Mouse (Mus musculus): ENCODE measurements around the gene Fkbp2. TPM values are rescaled to one million over a fixed set of nuclear protein-coding genes. Genes with fewer than 3 reads are reported as not detected.

Fkbp2 gene
- polyA plus RNA-seq, 1 experiment from 2014 or later = 192 TPM

DNA sequence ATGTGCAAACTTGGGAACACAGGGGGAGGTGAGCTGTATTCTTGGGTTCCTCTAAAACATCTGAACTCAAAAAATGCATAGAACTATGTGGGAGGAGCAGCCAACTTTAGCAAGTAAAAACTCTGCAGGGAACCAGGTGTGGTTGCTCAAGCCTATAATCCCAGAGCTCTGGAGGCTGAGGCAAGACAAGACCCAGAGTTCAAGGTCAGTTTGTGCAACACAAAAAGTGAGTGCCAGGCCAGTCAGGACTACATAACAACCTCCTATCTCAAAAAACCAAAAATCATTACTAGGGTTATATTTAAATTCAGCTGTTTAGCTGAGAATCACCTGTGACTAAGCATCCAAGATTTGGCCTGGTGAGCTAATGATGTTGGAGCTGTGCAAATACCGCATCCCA, 48.3 kb downstream of the Fkbp2 start:
- H3K27me3 ChIP-seq (replicated peaks; ENCODE audit: control insufficient read depth, insufficient read depth, low read length) = peaks cover 53% of the 10 kb centered on the region
- no peaks in the 10 kb centered on the region for H3K9me3 ChIP-seq (ENCODE audit: control insufficient read depth, low read length)
- no peak overlapping the region for H3K9ac ChIP-seq (ENCODE audit: low read depth, low read length)
- no peak for ATAC-seq
- WGBS = 57% methylated on average over 1 of the region's 1 CpGs
- H3K36me3 ChIP-seq (ENCODE audit: control insufficient read depth, insufficient read depth, low read length) = no peaks in the 10 kb centered on the region
- H3K27ac ChIP-seq (ENCODE audit: low read depth, low read length) = no peak overlapping the region
- H3K4me3 ChIP-seq (ENCODE audit: low read length) = no peak overlapping the region
- peaks cover 14% of the 10 kb centered on the region for H3K4me1 ChIP-seq (ENCODE audit: control insufficient read depth, insufficient read depth, low read depth, low read length)
- no peak overlapping the region for H3K4me2 ChIP-seq (ENCODE audit: low read length)

DNA sequence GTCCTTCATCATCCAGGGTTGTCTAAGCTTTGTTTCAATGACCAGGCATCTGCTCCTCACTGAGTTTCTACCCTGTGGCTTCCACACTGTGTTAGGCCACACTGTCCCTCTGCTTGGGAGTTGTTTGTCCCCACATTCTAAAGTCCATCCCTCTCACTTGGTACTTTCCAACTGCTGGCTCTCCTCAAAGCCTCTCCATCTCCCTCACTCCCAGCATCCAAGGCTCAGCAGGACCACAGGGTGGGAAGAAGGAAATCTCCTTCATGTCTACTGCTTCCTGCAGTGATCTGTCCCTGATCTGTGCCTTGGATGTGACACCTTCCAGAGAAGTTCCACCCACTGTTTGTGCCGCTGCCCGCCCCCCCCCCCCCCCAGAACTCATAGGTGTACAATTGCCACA, 49.3 kb downstream of the Fkbp2 start:
- no peak overlapping the region for H3K4me2 ChIP-seq (ENCODE audit: low read length)
- no peaks in the 10 kb centered on the region for H3K9me3 ChIP-seq (ENCODE audit: control insufficient read depth, low read length)
- peaks cover 56% of the 10 kb centered on the region for H3K27me3 ChIP-seq (replicated peaks; ENCODE audit: control insufficient read depth, insufficient read depth, low read length)
- WGBS = 0% methylated on average over 2 of the region's 2 CpGs
- no peak overlapping the region for H3K4me3 ChIP-seq (ENCODE audit: low read length)
- H3K9ac ChIP-seq (ENCODE audit: low read depth, low read length) = no peak overlapping the region
- H3K27ac ChIP-seq (ENCODE audit: low read depth, low read length) = no peak overlapping the region
- no peak for ATAC-seq
- H3K36me3 ChIP-seq (ENCODE audit: control insufficient read depth, insufficient read depth, low read length) = no peaks in the 10 kb centered on the region
- peaks cover 18% of the 10 kb centered on the region for H3K4me1 ChIP-seq (ENCODE audit: control insufficient read depth, insufficient read depth, low read depth, low read length)

- Histone ChIP-seq H3K9me3 (ENCODE audit: control insufficient read depth, low read length) (no peaks in the 10 kb centered on the region), H3K4me3 (ENCODE audit: low read length) (no peak overlapping the region), H3K27me3 (replicated peaks; ENCODE audit: control insufficient read depth, insufficient read depth, low read length) (peaks cover 73% of the 10 kb centered on the region), H3K9ac (ENCODE audit: low read depth, low read length) (no peak overlapping the region), H3K4me2 (ENCODE audit: low read length) (no peak overlapping the region), H3K4me1 (ENCODE audit: control insufficient read depth, insufficient read depth, low read depth, low read length) (peaks cover 13% of the 10 kb centered on the region), H3K36me3 (ENCODE audit: control insufficient read depth, insufficient read depth, low read length) (no peaks in the 10 kb centered on the region), H3K27ac (ENCODE audit: low read depth, low read length) (no peak overlapping the region)
- 15% methylated on average over 9 of the region's 9 CpGs for WGBS
- ATAC-seq = no peak
Measured at GRCm38 (mm10) chr19:6928080-6928479, 52.2 kb downstream of the Fkbp2 start.

Other genes with a start within 250 kb of the Fkbp2 start
- gene Rps6ka4, start 139.9 kb downstream of the Fkbp2 start, polyA plus RNA-seq (2015; fragmentation: Nextera tagmentation; extraction: Ambion mirVana) = 17.3 and 17.4 TPM in 2 replicates
- gene Ccdc88b, start 122.3 kb downstream of the Fkbp2 start, polyA plus RNA-seq (2015; fragmentation: Nextera tagmentation; extraction: Ambion mirVana) = 0.80 and 0.85 TPM in 2 replicates
- 93.9 and 101 TPM in 2 replicates for gene Trmt112, start 70.8 kb downstream of the Fkbp2 start, polyA plus RNA-seq (2015; fragmentation: Nextera tagmentation; extraction: Ambion mirVana)
- 408 and 532 TPM in 2 replicates for gene Prdx5, start 70.4 kb downstream of the Fkbp2 start, polyA plus RNA-seq (2015; fragmentation: Nextera tagmentation; extraction: Ambion mirVana)
- gene Esrra, start 58.7 kb downstream of the Fkbp2 start, polyA plus RNA-seq (2015; fragmentation: Nextera tagmentation; extraction: Ambion mirVana) = 17.7 and 17.8 TPM in 2 replicates
- gene Catsperz, start 55.1 kb downstream of the Fkbp2 start, polyA plus RNA-seq (2015; fragmentation: Nextera tagmentation; extraction: Ambion mirVana) = 2.9 and 3.3 TPM in 2 replicates
- 14.4 and 19.1 TPM in 2 replicates for gene Kcnk4, start 46.0 kb downstream of the Fkbp2 start, polyA plus RNA-seq (2015; fragmentation: Nextera tagmentation; extraction: Ambion mirVana)
- gene Bad, start 38.6 kb downstream of the Fkbp2 start, polyA plus RNA-seq (2015; fragmentation: Nextera tagmentation; extraction: Ambion mirVana) = 96.0 and 109 TPM in 2 replicates
- 67.1 and 77.6 TPM in 2 replicates for gene Gpr137, start 38.0 kb downstream of the Fkbp2 start, polyA plus RNA-seq (2015; fragmentation: Nextera tagmentation; extraction: Ambion mirVana)
- gene Ppp1r14b, start 5.5 kb downstream of the Fkbp2 start, polyA plus RNA-seq (2015; fragmentation: Nextera tagmentation; extraction: Ambion mirVana) = 89.4 and 96.8 TPM in 2 replicates
- gene Plcb3, start 4.0 kb downstream of the Fkbp2 start, polyA plus RNA-seq (2015; fragmentation: Nextera tagmentation; extraction: Ambion mirVana) = 13.1 and 13.8 TPM in 2 replicates
- 49.6 and 71.2 TPM in 2 replicates for gene Vegfb, start 7.2 kb upstream of the Fkbp2 start, polyA plus RNA-seq (2015; fragmentation: Nextera tagmentation; extraction: Ambion mirVana)
- 22.7 and 24.8 TPM in 2 replicates for gene Dnajc4, start 12.1 kb upstream of the Fkbp2 start, polyA plus RNA-seq (2015; fragmentation: Nextera tagmentation; extraction: Ambion mirVana)
- 20.6 and 21.8 TPM in 2 replicates for gene Nudt22, start 15.6 kb upstream of the Fkbp2 start, polyA plus RNA-seq (2015; fragmentation: Nextera tagmentation; extraction: Ambion mirVana)
- gene Trpt1, start 15.6 kb upstream of the Fkbp2 start, polyA plus RNA-seq (2015; fragmentation: Nextera tagmentation; extraction: Ambion mirVana) = 22.7 and 25.3 TPM in 2 replicates
- gene Fermt3, start 39.0 kb upstream of the Fkbp2 start, polyA plus RNA-seq (2015; fragmentation: Nextera tagmentation; extraction: Ambion mirVana) = 4.0 and 5.7 TPM in 2 replicates
- 214 and 236 TPM in 2 replicates for gene Stip1, start 59.5 kb upstream of the Fkbp2 start, polyA plus RNA-seq (2015; fragmentation: Nextera tagmentation; extraction: Ambion mirVana)
- 6.3 and 7.1 TPM in 2 replicates for gene Macrod1, start 76.3 kb upstream of the Fkbp2 start, polyA plus RNA-seq (2015; fragmentation: Nextera tagmentation; extraction: Ambion mirVana)
- 8.8 and 11.3 TPM in 2 replicates for gene Flrt1, start 125.2 kb upstream of the Fkbp2 start, polyA plus RNA-seq (2015; fragmentation: Nextera tagmentation; extraction: Ambion mirVana)
- gene Otub1, start 225.8 kb upstream of the Fkbp2 start, polyA plus RNA-seq (2015; fragmentation: Nextera tagmentation; extraction: Ambion mirVana) = 246 and 249 TPM in 2 replicates
- 1,071 and 1,270 TPM in 2 replicates for gene Cox8a, start 237.1 kb upstream of the Fkbp2 start, polyA plus RNA-seq (2015; fragmentation: Nextera tagmentation; extraction: Ambion mirVana)